Mouse (Mus musculus): ENCODE measurements around the gene Ces1d. TPM values are rescaled to one million over a fixed set of nuclear protein-coding genes. Genes with fewer than 3 reads are reported as not detected.

Gene Ces1d
- polyA plus RNA-seq (2014; fragmentation: Nextera tagmentation; extraction: Ambion mirVana) = 17.6 and 18.5 TPM in 2 replicates

DNA sequence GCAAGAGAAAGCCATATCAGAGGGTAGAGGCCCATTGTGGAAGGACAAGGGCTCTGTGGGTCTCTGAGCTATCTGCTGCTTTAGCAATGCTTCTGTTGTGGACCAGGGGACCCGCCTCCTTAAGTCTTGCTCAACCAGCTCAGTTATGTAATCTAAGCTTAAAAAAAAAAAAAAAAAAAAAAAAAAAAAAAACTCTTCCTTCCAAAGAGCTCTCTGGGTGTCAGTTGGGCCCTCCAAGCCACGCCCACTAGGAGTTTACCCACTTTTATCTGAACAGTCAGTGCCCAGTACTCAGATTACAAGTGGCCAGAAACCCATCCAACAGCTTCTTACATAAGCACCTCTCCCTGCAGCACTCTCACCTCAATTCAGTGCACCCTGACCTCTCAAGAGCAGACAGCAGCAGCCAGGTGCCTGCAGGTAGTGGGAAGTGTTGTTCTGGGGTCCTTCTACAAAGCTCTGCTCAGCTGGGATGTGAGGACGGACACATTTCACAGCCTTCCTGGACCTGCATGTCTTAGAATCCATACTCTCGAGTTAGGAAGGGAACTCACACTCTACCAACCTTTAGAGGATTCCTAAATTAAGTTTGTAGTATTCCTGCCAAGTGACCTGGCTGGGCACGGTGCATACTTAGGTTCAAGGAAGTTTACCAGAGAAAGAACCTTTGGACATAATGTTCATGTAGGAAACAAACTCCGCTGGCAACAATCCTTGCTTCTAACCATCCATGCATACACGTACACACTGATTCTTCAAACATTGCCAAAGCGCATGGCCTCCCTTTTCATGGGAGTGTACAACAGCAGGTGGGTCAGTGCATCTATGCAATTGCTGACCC lies at the start of gene Ces1d:
Gene Ces1d, minus strand, starts transcription at position 154 of the 841 bp plus-strand sequence.
- Histone ChIP-seq H3K9ac (0 out of 2 replicates have a peak within 1 kb of the TSS, but pooled peaks have one; percentile 15), H3K27me3 (ENCODE audit: insufficient read depth, low read length) (no peaks in the 10 kb centered on the region), H3K36me3 (ENCODE audit: insufficient read depth) (no peaks in the 10 kb centered on the region), H3K4me1 (ENCODE audit: insufficient read depth) (no peaks in the 10 kb centered on the region), H3K4me3 (ENCODE audit: low read depth, low read length) (no peak within 1 kb of the TSS), H3K9me3 (ENCODE audit: low read depth, low read length) (no peaks in the 10 kb centered on the region), H3K4me2 (peak within 1 kb of the TSS; percentile 52), H3K27ac (ENCODE audit: low read depth) (peak within 1 kb of the TSS; percentile 76)
- no peak for TF ChIP-seq CTCF (IDR thresholded peaks at IDR 0.05; ENCODE audit: low read depth)
- DNase-seq = peak; percentile 80
- peak; percentile 87 for ATAC-seq (ENCODE audit: insufficient read depth)
- WGBS = 66% methylated on average over 8 of the region's 8 CpGs

GRCm38 (mm10) chr8:93246057-93246456 lies 48.4 kb upstream of the Ces1d start:
- Histone ChIP-seq H3K27me3 (ENCODE audit: insufficient read depth, low read length) (no peaks in the 10 kb centered on the region), H3K36me3 (ENCODE audit: insufficient read depth) (no peaks in the 10 kb centered on the region), H3K9ac (no peak overlapping the region), H3K4me3 (ENCODE audit: low read depth, low read length) (no peak overlapping the region), H3K9me3 (ENCODE audit: low read depth, low read length) (no peaks in the 10 kb centered on the region), H3K4me2 (no peak overlapping the region), H3K4me1 (ENCODE audit: insufficient read depth) (no peaks in the 10 kb centered on the region), H3K27ac (ENCODE audit: low read depth) (no peak overlapping the region)
- DNase-seq = no peak
- no peak for TF ChIP-seq CTCF (IDR thresholded peaks at IDR 0.05; ENCODE audit: low read depth)
- no peak for ATAC-seq (ENCODE audit: insufficient read depth)
- WGBS = 71% methylated on average over 2 of the region's 2 CpGs

GRCm38 (mm10) chr8:93239884-93240283 lies 42.2 kb upstream of the Ces1d start:
- Histone ChIP-seq H3K9ac (no peak overlapping the region), H3K27me3 (ENCODE audit: insufficient read depth, low read length) (no peaks in the 10 kb centered on the region), H3K4me3 (ENCODE audit: low read depth, low read length) (no peak overlapping the region), H3K4me1 (ENCODE audit: insufficient read depth) (no peaks in the 10 kb centered on the region), H3K4me2 (no peak overlapping the region), H3K36me3 (ENCODE audit: insufficient read depth) (no peaks in the 10 kb centered on the region), H3K9me3 (ENCODE audit: low read depth, low read length) (no peaks in the 10 kb centered on the region), H3K27ac (ENCODE audit: low read depth) (no peak overlapping the region)
- no peak for DNase-seq
- no peak for ATAC-seq (ENCODE audit: insufficient read depth)
- no peak for TF ChIP-seq CTCF (IDR thresholded peaks at IDR 0.05; ENCODE audit: low read depth)

DNA sequence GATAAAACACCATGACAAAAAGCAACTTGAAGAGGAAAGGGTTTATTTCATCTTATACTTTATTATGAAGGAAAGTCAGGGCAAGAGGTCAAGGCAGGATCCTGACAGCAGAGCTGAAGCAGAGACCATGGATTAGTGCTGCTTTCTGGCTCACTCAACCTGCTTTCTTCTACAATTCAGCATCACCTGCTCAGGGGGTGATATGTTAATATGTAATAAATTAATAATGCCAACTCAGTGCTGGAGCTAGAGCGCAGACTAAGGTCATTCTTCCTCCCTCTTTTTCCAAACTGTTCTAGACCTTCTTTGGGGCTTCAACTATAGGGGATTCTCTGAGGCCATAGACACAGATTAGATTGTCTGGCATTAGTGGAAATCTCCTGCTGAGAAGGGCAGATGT lies 38.0 kb upstream of the Ces1d start:
- no peak overlapping the region for H3K27ac ChIP-seq (ENCODE audit: low read depth)
- H3K27me3 ChIP-seq (ENCODE audit: insufficient read depth, low read length) = no peaks in the 10 kb centered on the region
- DNase-seq (no peak), ATAC-seq (ENCODE audit: insufficient read depth) (no peak)
- 83% methylated on average over 1 of the region's 1 CpGs for WGBS
- H3K4me1 ChIP-seq (ENCODE audit: insufficient read depth) = no peaks in the 10 kb centered on the region
- no peaks in the 10 kb centered on the region for H3K9me3 ChIP-seq (ENCODE audit: low read depth, low read length)
- no peak overlapping the region for H3K4me3 ChIP-seq (ENCODE audit: low read depth, low read length)
- no peak for TF ChIP-seq CTCF (IDR thresholded peaks at IDR 0.05; ENCODE audit: low read depth)
- no peaks in the 10 kb centered on the region for H3K36me3 ChIP-seq (ENCODE audit: insufficient read depth)
- H3K4me2 ChIP-seq = no peak overlapping the region
- no peak overlapping the region for H3K9ac ChIP-seq

GRCm38 (mm10) chr8:93234706-93235105 lies 37.1 kb upstream of the Ces1d start:
- Histone ChIP-seq H3K9me3 (ENCODE audit: low read depth, low read length) (no peaks in the 10 kb centered on the region), H3K4me3 (ENCODE audit: low read depth, low read length) (no peak overlapping the region), H3K9ac (no peak overlapping the region), H3K4me1 (ENCODE audit: insufficient read depth) (no peaks in the 10 kb centered on the region), H3K4me2 (no peak overlapping the region), H3K27me3 (ENCODE audit: insufficient read depth, low read length) (no peaks in the 10 kb centered on the region), H3K27ac (ENCODE audit: low read depth) (no peak overlapping the region), H3K36me3 (ENCODE audit: insufficient read depth) (no peaks in the 10 kb centered on the region)
- ATAC-seq (ENCODE audit: insufficient read depth) = no peak
- 91% methylated on average over 1 of the region's 1 CpGs for WGBS
- DNase-seq = no peak
- TF ChIP-seq CTCF (IDR thresholded peaks at IDR 0.05; ENCODE audit: low read depth) = no peak

GRCm38 (mm10) chr8:93234068-93234467 lies 36.4 kb upstream of the Ces1d start:
- TF ChIP-seq CTCF (IDR thresholded peaks at IDR 0.05; ENCODE audit: low read depth) = no peak
- H3K27ac ChIP-seq (ENCODE audit: low read depth) = no peak overlapping the region
- H3K4me3 ChIP-seq (ENCODE audit: low read depth, low read length) = no peak overlapping the region
- no peaks in the 10 kb centered on the region for H3K9me3 ChIP-seq (ENCODE audit: low read depth, low read length)
- no peak overlapping the region for H3K9ac ChIP-seq
- DNase-seq (no peak), ATAC-seq (ENCODE audit: insufficient read depth) (no peak)
- H3K4me2 ChIP-seq = no peak overlapping the region
- no peaks in the 10 kb centered on the region for H3K27me3 ChIP-seq (ENCODE audit: insufficient read depth, low read length)
- H3K4me1 ChIP-seq (ENCODE audit: insufficient read depth) = no peaks in the 10 kb centered on the region
- no peaks in the 10 kb centered on the region for H3K36me3 ChIP-seq (ENCODE audit: insufficient read depth)
- 68% methylated on average over 6 of the region's 6 CpGs for WGBS

DNA sequence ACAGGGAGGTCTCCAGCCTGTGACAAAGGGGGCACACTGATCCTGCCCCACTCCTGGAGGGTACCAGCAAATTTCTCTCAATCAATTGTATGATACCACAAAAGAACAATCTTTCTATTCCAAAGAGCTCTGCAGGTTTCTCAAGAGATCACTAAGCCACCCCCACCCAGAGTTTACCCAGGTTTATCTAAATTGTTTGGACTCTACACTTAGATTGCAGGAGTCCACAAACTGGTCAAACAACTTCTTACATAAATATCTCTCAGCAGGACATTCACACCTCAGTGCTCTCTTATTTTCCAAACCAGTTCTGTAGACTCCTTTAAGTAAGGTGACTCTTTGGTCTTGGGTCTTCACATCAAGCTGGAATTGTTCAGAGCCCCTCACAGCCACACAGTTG lies 31.8 kb upstream of the Ces1d start, which contains the start of gene Ces1e:
Gene Ces1e, minus strand, starts transcription at position 174 of the 400 bp plus-strand sequence.
- no peak for TF ChIP-seq CTCF (IDR thresholded peaks at IDR 0.05; ENCODE audit: low read depth)
- Histone ChIP-seq H3K9ac (no peak within 1 kb of the TSS), H3K36me3 (ENCODE audit: insufficient read depth) (no peaks in the 10 kb centered on the region), H3K4me1 (ENCODE audit: insufficient read depth) (no peaks in the 10 kb centered on the region), H3K9me3 (ENCODE audit: low read depth, low read length) (no peaks in the 10 kb centered on the region), H3K27me3 (ENCODE audit: insufficient read depth, low read length) (no peaks in the 10 kb centered on the region), H3K27ac (ENCODE audit: low read depth) (no peak within 1 kb of the TSS), H3K4me2 (no peak within 1 kb of the TSS), H3K4me3 (ENCODE audit: low read depth, low read length) (no peak within 1 kb of the TSS)
- ATAC-seq (ENCODE audit: insufficient read depth) (no peak), DNase-seq (no peak)

All from lung, embryonic 14.5 days (tissue).